Mouse (Mus musculus) kidney, adult 11 months (tissue): ENCODE measurements at regions not wholly inside any gene's neighbourhood (a gene's known extent, or its start where the extent isn't known, plus 50 kb on each side); places are given as distances from the start of the nearest gene placed in this dataset.

ENCODE experiments used
- DNase-seq: peaks from one replicate; pipeline ENCODE4 v3.0.0; 2022

DNA sequence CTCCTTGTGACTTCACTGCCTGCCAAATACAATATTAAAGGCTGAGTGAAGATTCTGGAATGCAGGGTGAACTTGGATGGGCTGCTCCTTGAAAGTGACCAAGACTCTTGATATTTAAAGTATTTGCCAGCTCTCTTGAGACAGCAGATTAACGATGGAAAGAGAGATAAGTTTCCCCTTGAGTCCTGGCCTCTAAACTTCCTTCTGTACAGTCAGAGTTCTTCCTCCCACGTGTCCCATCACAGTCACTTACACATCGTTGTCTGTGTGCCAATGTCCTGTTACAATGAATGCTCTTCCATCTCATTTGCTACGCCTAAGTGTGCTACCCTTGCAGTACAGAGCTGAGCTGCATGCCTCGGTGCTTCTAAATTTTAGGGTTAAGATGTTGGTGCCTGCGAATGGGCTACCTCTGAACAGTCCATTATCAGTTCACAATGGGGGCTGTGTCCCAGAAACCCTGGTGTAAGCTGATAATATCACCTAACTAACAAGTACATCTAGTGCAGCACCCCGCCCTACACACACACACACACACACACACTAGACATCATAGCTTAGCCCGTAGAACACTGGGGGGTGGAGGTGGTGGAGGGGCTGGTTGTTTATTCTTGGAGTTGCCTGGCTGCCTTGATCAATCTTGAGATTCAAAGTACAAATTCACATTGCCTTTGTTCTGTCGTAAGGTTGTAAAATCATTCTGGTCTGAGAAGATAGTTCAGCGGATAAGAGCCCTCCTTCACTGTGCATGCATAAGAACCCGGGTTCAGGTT, 207.9 kb upstream of the Pgrmc2 start:
- DNase-seq: no peak

DNA sequence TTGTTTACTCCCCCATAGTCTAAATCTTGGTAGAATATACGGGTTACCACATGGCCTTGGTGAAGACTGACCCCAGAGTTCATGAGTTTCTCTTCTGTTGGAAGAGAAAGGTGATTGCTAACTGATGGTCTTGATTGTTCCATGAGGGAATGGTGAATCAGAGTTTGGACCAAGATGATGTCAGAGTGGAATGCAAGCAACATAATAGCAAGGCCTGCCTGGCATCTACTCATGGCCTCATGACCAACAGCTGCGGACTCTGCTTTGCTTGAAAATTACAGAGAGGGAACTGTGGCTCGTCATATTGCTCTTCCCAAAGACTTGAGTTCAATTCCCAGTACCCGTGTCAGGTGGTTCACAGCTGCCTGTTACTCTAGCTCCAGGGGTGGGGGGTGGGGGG, 205.9 kb upstream of the Pgrmc2 start:
- DNase-seq: no peak

DNA sequence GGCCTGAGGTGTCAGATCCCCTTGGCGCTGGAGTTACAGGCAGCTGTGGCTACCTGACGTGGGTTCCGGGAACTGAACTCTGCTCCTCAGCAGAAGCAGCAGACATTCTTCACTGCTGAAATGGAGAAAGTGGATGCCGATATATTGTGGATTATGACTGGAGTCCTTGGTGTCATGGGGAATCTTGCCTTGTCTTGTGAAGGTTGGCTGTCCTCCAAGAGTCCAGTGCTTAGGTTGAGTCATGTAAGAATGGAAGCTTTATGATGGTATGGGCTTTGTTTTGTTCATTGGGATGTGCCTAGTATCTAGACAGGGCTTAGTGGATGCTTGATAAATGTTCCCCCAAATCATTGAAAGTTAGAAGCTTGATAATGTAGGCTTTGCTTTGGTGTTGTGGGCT, 205.2 kb upstream of the Pgrmc2 start:
- DNase-seq: no peak

DNA sequence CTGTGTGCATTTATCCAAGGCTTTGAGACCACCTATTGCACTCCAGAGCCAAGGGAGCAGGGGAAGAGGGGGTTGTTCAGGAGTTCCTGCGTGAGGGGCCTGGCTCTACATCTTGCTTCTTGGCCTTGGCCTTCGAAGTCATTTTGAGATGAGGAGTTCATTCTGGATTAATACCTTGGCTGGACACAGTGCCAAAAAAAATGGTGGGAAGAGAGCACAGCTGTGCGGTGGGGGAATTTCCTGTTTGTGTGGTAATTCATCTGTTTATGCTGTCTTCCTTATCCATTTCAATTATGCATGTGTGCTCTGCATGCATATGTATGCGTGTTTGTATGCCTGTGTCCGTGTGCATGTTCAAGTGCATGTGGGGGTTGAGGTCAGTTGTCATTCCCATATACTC, 202.5 kb upstream of the Pgrmc2 start:
- DNase-seq: no peak

GRCm38 (mm10) chr3:41284897-41285296, 202.1 kb upstream of the Pgrmc2 start:
- DNase-seq: peak; percentile 69

- DNase-seq: peak; percentile 6
Measured at GRCm38 (mm10) chr3:41282431-41283037, 199.7 kb upstream of the Pgrmc2 start.

GRCm38 (mm10) chr3:41276096-41276495, 193.2 kb upstream of the Pgrmc2 start:
- no peak for DNase-seq

DNA sequence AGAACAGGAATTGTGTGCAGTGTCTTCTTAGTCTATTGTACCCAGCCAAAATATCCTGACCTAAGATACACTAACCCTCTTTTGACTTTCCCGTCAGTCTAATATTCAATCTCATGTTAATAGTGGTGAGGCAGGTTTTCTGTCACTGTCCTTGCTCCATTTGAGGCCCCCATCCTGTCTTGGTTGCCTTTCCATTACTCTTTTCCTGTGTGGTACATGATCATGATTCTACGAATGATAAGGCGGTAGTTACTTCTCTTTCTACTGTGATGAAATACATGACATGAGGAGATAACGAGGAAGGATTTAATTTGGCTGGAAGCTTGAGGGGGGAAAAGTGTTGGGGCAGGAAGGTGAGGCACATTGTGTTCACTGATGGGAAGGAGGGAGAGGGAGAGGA, 185.7 kb upstream of the Pgrmc2 start:
- DNase-seq: no peak

DNA sequence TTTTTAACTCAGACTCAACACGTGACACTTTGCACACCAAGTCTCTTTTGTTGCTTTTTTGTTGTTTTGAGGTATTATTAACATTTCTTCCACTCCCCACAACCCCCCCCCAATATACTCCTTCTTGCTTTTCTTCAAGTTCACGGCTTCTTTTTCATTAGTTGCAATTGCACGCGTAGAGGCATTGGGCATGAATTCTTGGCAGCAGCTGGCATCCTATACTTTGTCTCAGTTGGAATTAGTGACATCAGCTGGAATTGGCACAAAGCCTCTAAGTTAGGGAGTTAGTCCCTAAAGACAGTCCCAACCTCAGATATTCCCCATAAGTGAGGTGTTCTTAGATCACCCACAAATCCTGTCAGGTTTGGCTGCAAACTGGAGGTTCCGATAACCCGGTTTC, 183.4 kb upstream of the Pgrmc2 start:
- no peak for DNase-seq

GRCm38 (mm10) chr3:41265399-41265798, 182.6 kb upstream of the Pgrmc2 start:
- DNase-seq: no peak

DNA sequence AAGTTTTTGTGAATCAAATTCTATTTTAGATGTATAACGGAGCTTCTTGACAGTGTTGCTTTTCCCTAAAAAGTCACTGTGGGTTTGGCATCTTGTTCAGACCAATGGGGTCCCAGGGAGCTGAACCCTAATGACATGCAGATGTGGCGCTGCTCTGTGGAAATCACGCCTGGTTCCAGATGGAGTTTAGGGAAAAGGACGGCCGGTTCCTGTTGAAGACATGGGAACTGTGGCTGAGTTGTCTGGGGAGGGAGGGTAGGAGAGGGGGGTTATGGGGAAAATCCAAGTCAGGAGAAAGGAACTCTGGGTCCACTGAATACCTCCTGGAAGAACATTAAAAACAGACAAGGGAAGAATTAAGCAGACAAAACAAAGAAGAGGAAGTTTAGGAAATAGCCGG, 175.4 kb upstream of the Pgrmc2 start:
- no peak for DNase-seq

DNA sequence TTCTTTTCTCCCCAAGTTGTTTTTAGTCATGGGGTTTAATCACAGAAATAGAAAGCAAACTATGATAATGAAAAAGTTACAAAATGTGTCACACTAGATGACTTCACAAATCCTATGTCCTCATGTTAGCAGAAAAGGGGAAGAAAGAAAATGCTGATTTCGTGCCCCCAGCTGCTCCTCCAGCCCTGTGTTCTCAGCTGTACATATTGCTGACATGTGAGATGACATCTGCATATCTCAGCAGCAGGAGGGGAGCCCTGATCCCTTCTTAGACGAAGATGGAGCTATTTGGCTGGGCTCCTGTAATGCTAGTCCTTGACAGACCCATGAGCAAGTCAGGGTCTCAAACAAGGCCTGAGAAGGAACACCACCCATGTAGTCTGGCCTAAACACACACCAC, 162.1 kb upstream of the Pgrmc2 start:
- DNase-seq: no peak

- DNase-seq: no peak
Measured at GRCm38 (mm10) chr3:41241856-41242552, 159.2 kb upstream of the Pgrmc2 start.

GRCm38 (mm10) chr3:41239801-41240200, 157.0 kb upstream of the Pgrmc2 start:
- no peak for DNase-seq

DNA sequence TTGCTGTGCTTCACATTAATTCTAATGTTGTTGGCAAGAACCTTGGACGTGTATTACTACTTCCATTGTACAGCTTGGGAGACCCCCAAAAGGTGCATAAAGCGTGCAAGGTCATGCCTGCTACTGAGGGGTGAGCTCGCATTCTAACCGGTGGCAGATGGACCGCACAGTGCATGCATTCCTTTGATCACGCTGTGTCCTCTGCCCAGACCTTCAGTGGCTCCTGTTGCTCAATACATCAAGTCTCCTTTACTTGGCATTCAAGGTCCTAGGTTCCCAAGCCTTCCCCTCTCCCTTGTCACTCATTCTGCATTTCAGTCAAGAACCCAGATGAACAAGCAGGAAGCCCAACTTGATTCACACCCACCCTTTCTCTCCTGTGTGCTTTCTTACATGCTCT, 156.4 kb upstream of the Pgrmc2 start:
- no peak for DNase-seq

DNA sequence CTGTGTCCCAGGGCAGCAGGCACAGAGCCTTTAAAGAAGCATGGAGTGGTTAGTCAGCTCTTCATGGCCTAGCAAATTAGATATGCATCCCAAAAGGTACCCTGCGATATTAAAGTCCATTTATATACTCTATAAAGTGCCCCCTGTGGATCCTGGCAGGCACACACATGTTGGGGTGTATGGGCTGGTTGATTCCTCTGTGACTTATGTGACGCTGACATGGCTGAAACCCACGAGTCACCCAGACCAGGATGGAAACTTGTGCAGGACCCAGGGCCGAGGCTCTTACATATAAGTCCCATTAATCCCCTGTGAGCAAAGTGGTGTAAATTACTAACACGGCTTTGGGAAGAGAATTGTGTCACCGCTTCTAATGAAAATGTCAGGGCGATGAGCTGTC, 155.2 kb upstream of the Pgrmc2 start:
- DNase-seq: no peak

GRCm38 (mm10) chr3:41235610-41236009, 152.8 kb upstream of the Pgrmc2 start:
- DNase-seq: no peak

DNA sequence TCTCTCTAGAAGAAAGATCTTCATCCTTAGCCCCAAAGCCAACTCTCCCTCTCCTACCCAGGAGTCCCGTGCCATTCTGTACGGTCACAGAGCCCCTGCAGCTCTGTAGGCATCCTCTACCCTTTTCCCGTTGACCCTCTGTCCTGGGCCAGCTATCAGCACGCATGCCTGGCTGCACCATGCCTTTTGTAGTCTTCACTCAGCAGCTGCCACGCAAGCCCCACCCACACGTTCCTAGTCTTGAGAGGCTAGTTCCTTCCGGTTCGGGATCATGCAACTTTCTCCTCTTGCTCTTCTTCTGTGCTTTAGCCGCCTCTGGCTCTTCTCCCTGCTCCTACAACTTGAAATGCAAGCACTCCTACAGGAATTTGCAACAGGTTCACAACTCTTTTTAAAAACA, 152.1 kb upstream of the Pgrmc2 start:
- no peak for DNase-seq

- no peak for DNase-seq
Measured at GRCm38 (mm10) chr3:41234191-41234590, 151.3 kb upstream of the Pgrmc2 start.

- DNase-seq: no peak
Measured at GRCm38 (mm10) chr3:41233439-41233838, 150.6 kb upstream of the Pgrmc2 start.

DNA sequence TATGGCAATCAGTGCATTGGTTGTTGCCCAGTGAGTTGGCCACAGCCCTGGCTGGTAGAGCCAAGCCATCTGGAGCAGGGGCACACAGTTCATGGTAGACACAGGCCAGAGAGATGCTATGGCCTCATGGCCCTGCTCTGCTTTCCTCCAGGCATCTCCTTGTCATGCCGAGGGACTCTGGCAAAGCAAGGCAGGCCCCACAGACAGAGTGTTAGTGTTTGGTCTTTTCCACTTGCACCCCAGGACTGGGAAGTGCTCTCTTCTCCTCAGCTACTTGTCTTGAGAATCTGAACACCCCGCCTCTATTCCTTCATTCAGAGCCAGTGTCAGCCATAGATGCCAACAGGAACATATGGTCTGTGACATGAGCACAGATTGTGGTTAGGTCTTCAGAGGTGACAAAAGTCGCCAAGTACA, 148.1 kb upstream of the Pgrmc2 start:
- DNase-seq: no peak

GRCm38 (mm10) chr3:41229493-41229892, 146.6 kb upstream of the Pgrmc2 start:
- no peak for DNase-seq

DNA sequence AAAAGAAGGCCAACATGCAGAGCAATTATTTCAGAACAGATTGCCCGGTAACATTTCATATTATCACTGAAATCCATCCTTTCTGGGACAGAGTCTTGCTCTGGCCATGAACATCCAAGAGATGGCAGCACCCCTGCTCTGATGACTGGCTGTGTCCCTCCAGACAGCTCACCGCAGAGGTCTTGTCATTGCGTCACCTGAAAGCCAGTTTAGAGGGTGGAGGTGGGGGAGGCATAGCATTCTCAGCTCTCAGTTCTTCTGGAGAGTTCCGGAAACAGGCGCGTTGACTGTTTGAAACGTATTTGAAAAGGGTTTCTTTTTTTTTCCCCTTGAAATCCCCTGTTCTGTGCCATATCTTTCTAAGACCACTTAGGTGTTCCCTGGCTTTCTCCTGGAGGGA, 145.7 kb upstream of the Pgrmc2 start:
- peak; percentile 23 for DNase-seq

- no peak for DNase-seq
Measured at GRCm38 (mm10) chr3:41220746-41221145, 137.9 kb upstream of the Pgrmc2 start.
